Comparison of ENCODE assay signal across 17 mouse cellular contexts in genomic region chr2:101854792-101855191, GRCm38 (mm10). TPM values are rescaled to one million over a fixed set of nuclear protein-coding genes. Genes with fewer than 3 reads are reported as not detected.
A peak's percentile ranks its signal among the peaks of the same experiment; 100 is the strongest.
DNase-seq lines count a peak whose midpoint lies in the region; ATAC-seq and TF ChIP-seq lines count a peak whose summit lies in the region.
"Had no signal": no experiment of that assay in that cellular context is flagged by ENCODE, and none has a peak within 500 bp of the region (broad histone marks: within the 10 kb centered on the region; RNA-seq: fewer than 3 reads in every experiment).

No protein-coding gene starts in this region.

- TF ChIP-seq CTCF in brain, embryonic 14.5 days (IDR thresholded peaks at IDR 0.05; ENCODE audit: borderline replicate concordance, extremely low read depth, insufficient read depth, insufficient read length): no peak

- TF ChIP-seq POLR2A in brain, embryonic 14.5 days (IDR thresholded peaks at IDR 0.05; ENCODE audit: borderline replicate concordance, extremely low read depth, insufficient read depth, insufficient read length, poor library complexity, severe bottlenecking): no peak

- 48% methylated on average over 7 of the region's 7 CpGs for WGBS in embryonic facial prominence, embryonic 14.5 days
- 82% methylated on average over 7 of the region's 7 CpGs for WGBS in embryonic facial prominence, embryonic 10.5 days
- 73% methylated on average over 7 of the region's 7 CpGs for WGBS in intestine, embryonic 14.5 days
- 65% methylated on average over 7 of the region's 7 CpGs for WGBS in intestine, embryonic 16.5 days
- WGBS in heart, embryonic 11.5 days (ENCODE audit: insufficient replicate concordance): 70% methylated on average over 7 of the region's 7 CpGs

- peak; percentile 69 for DNase-seq in embryonic facial prominence, embryonic 14.5 days (ENCODE audit: low spot score)
- no peak for DNase-seq in embryonic facial prominence, embryonic 10.5 days (ENCODE audit: low spot score)
- peak; percentile 46 for DNase-seq in intestine, embryonic 14.5 days (ENCODE audit: low spot score)
- DNase-seq in NIH3T3 (ENCODE audit: low read depth): peak; percentile 37
- peak; percentile 53 for DNase-seq in brain, embryonic 14.5 days (ENCODE audit: low read depth)
- no peak for DNase-seq in right cerebral cortex, postnatal 4 days
- DNase-seq: cerebellum, adult 18-20 months; embryo, embryonic 11 days; gastrocnemius, postnatal 14 days; heart, postnatal 10 days; kidney, adult 8-10 months had no signal

- H3K9me3 ChIP-seq in embryonic facial prominence, embryonic 14.5 days (ENCODE audit: control insufficient read depth, low read length): no peaks in the 10 kb centered on the region
- H3K9me3 ChIP-seq in embryonic facial prominence, embryonic 10.5 days: no peaks in the 10 kb centered on the region
- no peaks in the 10 kb centered on the region for H3K9me3 ChIP-seq in intestine, embryonic 14.5 days (ENCODE audit: control insufficient read depth, low read length)
- H3K9me3 ChIP-seq in intestine, embryonic 16.5 days (ENCODE audit: control insufficient read depth, low read length): no peaks in the 10 kb centered on the region
- no peaks in the 10 kb centered on the region for H3K9me3 ChIP-seq in heart, embryonic 11.5 days (replicated peaks; ENCODE audit: control insufficient read depth, low read length)
- H3K9me3 ChIP-seq: embryonic facial prominence, embryonic 12.5 days had no signal

- no peak overlapping the region for H3K27ac ChIP-seq in embryonic facial prominence, embryonic 14.5 days (replicated peaks; ENCODE audit: low read depth, low read length)
- no peak overlapping the region for H3K27ac ChIP-seq in embryonic facial prominence, embryonic 10.5 days (replicated peaks)
- no peak overlapping the region for H3K27ac ChIP-seq in intestine, embryonic 14.5 days (ENCODE audit: low read depth)
- H3K27ac ChIP-seq in intestine, embryonic 16.5 days (ENCODE audit: low read length): no peak overlapping the region
- no peak overlapping the region for H3K27ac ChIP-seq in heart, embryonic 11.5 days (ENCODE audit: low read depth, low read length)
- H3K27ac ChIP-seq: embryonic facial prominence, embryonic 12.5 days; hindbrain, embryonic 14.5 days had no signal

- H3K4me3 ChIP-seq in embryonic facial prominence, embryonic 14.5 days (ENCODE audit: low read depth, low read length): no peak overlapping the region
- no peak overlapping the region for H3K4me3 ChIP-seq in embryonic facial prominence, embryonic 10.5 days
- no peak overlapping the region for H3K4me3 ChIP-seq in intestine, embryonic 14.5 days (ENCODE audit: low read depth, low read length)
- no peak overlapping the region for H3K4me3 ChIP-seq in intestine, embryonic 16.5 days (ENCODE audit: low read length)
- no peak overlapping the region for H3K4me3 ChIP-seq in heart, embryonic 11.5 days (ENCODE audit: low read depth, low read length)
- H3K4me3 ChIP-seq: embryonic facial prominence, embryonic 12.5 days had no signal

- no peak overlapping the region for H3K4me2 ChIP-seq in embryonic facial prominence, embryonic 14.5 days (ENCODE audit: low read depth, low read length)
- H3K4me2 ChIP-seq in intestine, embryonic 14.5 days (ENCODE audit: low read length): no peak overlapping the region
- H3K4me2 ChIP-seq in intestine, embryonic 16.5 days (ENCODE audit: low read depth, low read length): no peak overlapping the region
- no peak overlapping the region for H3K4me2 ChIP-seq in heart, embryonic 11.5 days
- H3K4me2 ChIP-seq: embryonic facial prominence, embryonic 12.5 days; hindbrain, embryonic 14.5 days had no signal

- H3K36me3 ChIP-seq in embryonic facial prominence, embryonic 14.5 days (ENCODE audit: control insufficient read depth, insufficient read depth, low read length): no peaks in the 10 kb centered on the region
- H3K36me3 ChIP-seq in embryonic facial prominence, embryonic 10.5 days (replicated peaks): no peaks in the 10 kb centered on the region
- H3K36me3 ChIP-seq in intestine, embryonic 14.5 days (ENCODE audit: control insufficient read depth, insufficient read depth, low read length): no peaks in the 10 kb centered on the region
- no peaks in the 10 kb centered on the region for H3K36me3 ChIP-seq in intestine, embryonic 16.5 days (ENCODE audit: control insufficient read depth, insufficient read depth, low read length)
- H3K36me3 ChIP-seq in heart, embryonic 11.5 days (ENCODE audit: control insufficient read depth, insufficient read depth, low read length): no peaks in the 10 kb centered on the region
- H3K36me3 ChIP-seq: embryonic facial prominence, embryonic 12.5 days had no signal

- no peaks in the 10 kb centered on the region for H3K27me3 ChIP-seq in embryonic facial prominence, embryonic 14.5 days (replicated peaks; ENCODE audit: control insufficient read depth, insufficient read depth, low read length)
- H3K27me3 ChIP-seq in embryonic facial prominence, embryonic 10.5 days (replicated peaks; ENCODE audit: low read depth, poor library complexity, severe bottlenecking): no peaks in the 10 kb centered on the region
- H3K27me3 ChIP-seq in intestine, embryonic 14.5 days (replicated peaks; ENCODE audit: control insufficient read depth, insufficient read depth, low read length): no peaks in the 10 kb centered on the region
- H3K27me3 ChIP-seq in intestine, embryonic 16.5 days (replicated peaks; ENCODE audit: control insufficient read depth, insufficient read depth, low read length): no peaks in the 10 kb centered on the region
- H3K27me3 ChIP-seq in heart, embryonic 11.5 days (ENCODE audit: control insufficient read depth, insufficient read depth, low read length): no peaks in the 10 kb centered on the region
- H3K27me3 ChIP-seq: embryonic facial prominence, embryonic 12.5 days had no signal

- peak; percentile 91 for ATAC-seq in embryonic facial prominence, embryonic 14.5 days (ENCODE audit: low read depth)
- no peak for ATAC-seq in intestine, embryonic 14.5 days (replicated peaks; ENCODE audit: low FRiP score, low TSS enrichment, low read depth)
- no peak for ATAC-seq in intestine, embryonic 16.5 days
- ATAC-seq in heart, embryonic 11.5 days (replicated peaks; ENCODE audit: insufficient number of reproducible peaks, low FRiP score, low TSS enrichment): no peak
- ATAC-seq: forebrain, embryonic 16.5 days; intestine, postnatal 0 days had no signal

- no peak overlapping the region for H3K9ac ChIP-seq in embryonic facial prominence, embryonic 14.5 days (ENCODE audit: low read depth, low read length)
- H3K9ac ChIP-seq in intestine, embryonic 14.5 days (ENCODE audit: low read length): no peak overlapping the region
- H3K9ac ChIP-seq in intestine, embryonic 16.5 days (ENCODE audit: low read depth, low read length): no peak overlapping the region
- no peak overlapping the region for H3K9ac ChIP-seq in heart, embryonic 11.5 days (ENCODE audit: low read depth, low read length)
- H3K9ac ChIP-seq: embryonic facial prominence, embryonic 12.5 days; hindbrain, embryonic 14.5 days had no signal

- H3K4me1 ChIP-seq in embryonic facial prominence, embryonic 14.5 days (ENCODE audit: control insufficient read depth, insufficient read depth, low read length): no peaks in the 10 kb centered on the region
- H3K4me1 ChIP-seq in embryonic facial prominence, embryonic 10.5 days: peaks cover 7% of the 10 kb centered on the region
- 0 out of 2 replicates have a peak, but pooled peaks cover 7% of the 10 kb centered on the region for H3K4me1 ChIP-seq in intestine, embryonic 14.5 days (replicated peaks; ENCODE audit: control insufficient read depth, insufficient read depth, low read length)
- no peaks in the 10 kb centered on the region for H3K4me1 ChIP-seq in intestine, embryonic 16.5 days (ENCODE audit: control insufficient read depth, insufficient read depth, low read length)
- H3K4me1 ChIP-seq in heart, embryonic 11.5 days (ENCODE audit: control insufficient read depth, insufficient read depth, low read length): no peaks in the 10 kb centered on the region

RNA-seq across cellular contexts. Expression of gene Prr5l, which starts 28.0 kb away (rescaled TPM):
- polyA plus RNA-seq in embryonic facial prominence, embryonic 14.5 days (2014; fragmentation: Nextera tagmentation; extraction: Ambion mirVana): 14.2 and 19.3 TPM in 2 replicates
- 21.5 and 22.8 TPM in 2 replicates for polyA plus RNA-seq in embryonic facial prominence, embryonic 10.5 days (2016; fragmentation: Nextera tagmentation; extraction: Ambion mirVana)
- 11.3 and 13.0 TPM in 2 replicates for polyA plus RNA-seq in intestine, embryonic 14.5 days (2014; fragmentation: Nextera tagmentation; extraction: Ambion mirVana)
- polyA plus RNA-seq in intestine, embryonic 16.5 days (2015; fragmentation: Nextera tagmentation; extraction: Ambion mirVana): 23.9 and 31.0 TPM in 2 replicates
- 4.1 and 4.7 TPM in 2 replicates for polyA plus RNA-seq in brain, embryonic 14.5 days (2012; rRNA removed)
- polyA plus RNA-seq in heart, embryonic 11.5 days (2014; fragmentation: Nextera tagmentation; extraction: Ambion mirVana): 7.4 and 9.2 TPM in 2 replicates

RNA-seq across cellular contexts. Expression of gene Commd9, which starts 31.3 kb away (rescaled TPM):
- 61.7 and 70.2 TPM in 2 replicates for polyA plus RNA-seq in embryonic facial prominence, embryonic 14.5 days (2014; fragmentation: Nextera tagmentation; extraction: Ambion mirVana)
- 60.6 and 61.8 TPM in 2 replicates for polyA plus RNA-seq in embryonic facial prominence, embryonic 10.5 days (2016; fragmentation: Nextera tagmentation; extraction: Ambion mirVana)
- polyA plus RNA-seq in intestine, embryonic 14.5 days (2014; fragmentation: Nextera tagmentation; extraction: Ambion mirVana): 58.0 and 63.4 TPM in 2 replicates
- 79.1 and 82.8 TPM in 2 replicates for polyA plus RNA-seq in intestine, embryonic 16.5 days (2015; fragmentation: Nextera tagmentation; extraction: Ambion mirVana)
- polyA plus RNA-seq in brain, embryonic 14.5 days (2012; rRNA removed): 137 and 182 TPM in 2 replicates
- polyA plus RNA-seq in heart, embryonic 11.5 days (2014; fragmentation: Nextera tagmentation; extraction: Ambion mirVana): 48.8 and 52.2 TPM in 2 replicates

Comparison
In these comparisons a context has a peak if more than half of its experiments do, and no peak if none do; other contexts are left out.
1. DNase-seq: peak in embryonic facial prominence, embryonic 14.5 days (single experiment), intestine, embryonic 14.5 days (single experiment), NIH3T3 (single experiment) and brain, embryonic 14.5 days (single experiment); none in embryonic facial prominence, embryonic 10.5 days (single experiment) and right cerebral cortex, postnatal 4 days (single experiment).